Mouse (Mus musculus): Measurements from ENCODE around the gene Sbno2. TPM values are rescaled to one million over a fixed set of nuclear protein-coding genes. Genes with fewer than 3 reads are reported as not detected.

Sbno2 gene
- total RNA-seq, 2 experiments from 2014 or later, result 13.5 to 14.0 TPM

- no peak for DNase-seq
- intact Hi-C loops (cut with DNase I), result no loop called here
These were observed 91.8 kb downstream of the Sbno2 start for GRCm38 (mm10) chr10:80013609-80014008.

GRCm38 (mm10) chr10:80011740-80012139, 93.6 kb downstream of the Sbno2 start:
- intact Hi-C loops (cut with DNase I), result no loop called here
- no peak for DNase-seq

Other genes with a start within 250 kb of the Sbno2 start
- under 1 TPM in 1 of 2 experiments, not detected in 1; 0.29 TPM for gene Prtn3, start 231.1 kb downstream of the Sbno2 start, total RNA-seq (2021)
- gene Plppr3, start 230.9 kb downstream of the Sbno2 start, total RNA-seq (2021), result under 1 TPM; 0.20 to 0.29 TPM
- not detected for gene Elane, start 219.3 kb downstream of the Sbno2 start, total RNA-seq (2021)
- 10 to 100 TPM; 14.2 to 77.3 TPM for gene Cfd, start 214.7 kb downstream of the Sbno2 start, total RNA-seq (2021)
- gene Med16, start 196.6 kb downstream of the Sbno2 start, total RNA-seq (2021), result 10 to 100 TPM; 48.3 to 51.5 TPM
- not detected for gene Gm26602, start 194.7 kb downstream of the Sbno2 start, total RNA-seq (2021)
- gene Kiss1r, start 188.6 kb downstream of the Sbno2 start, total RNA-seq (2021), result under 1 TPM; 0.41 to 0.43 TPM
- gene R3hdm4, start 184.4 kb downstream of the Sbno2 start, total RNA-seq (2021), result 10 to 100 TPM; 81.8 to 93.4 TPM
- 1 to 10 TPM; 2.2 to 2.6 TPM for gene Arid3a, start 178.5 kb downstream of the Sbno2 start, total RNA-seq (2021)
- 10 to 100 TPM; 21.7 to 24.0 TPM for gene Wdr18, start 145.4 kb downstream of the Sbno2 start, total RNA-seq (2021)
- gene Grin3b, start 134.9 kb downstream of the Sbno2 start, total RNA-seq (2021), result under 1 TPM; 0.10 to 0.19 TPM
- 100 to 1,000 TPM; 124 to 125 TPM for gene Tmem259, start 121.2 kb downstream of the Sbno2 start, total RNA-seq (2021)
- 10 to 100 TPM; 36.2 to 45.9 TPM for gene Cnn2, start 117.0 kb downstream of the Sbno2 start, total RNA-seq (2021)
- gene Abca7, start 109.1 kb downstream of the Sbno2 start, total RNA-seq (2021), result 1 to 10 TPM; 7.0 to 8.5 TPM
- gene Arhgap45, start 88.9 kb downstream of the Sbno2 start, total RNA-seq (2021), result 10 to 100 TPM in 1 of 2 experiments, 1 to 10 TPM in 1; 4.9 to 11.3 TPM
- 10 to 100 TPM; 68.6 to 73.5 TPM for gene Polr2e, start 65.8 kb downstream of the Sbno2 start, total RNA-seq (2021)
- 100 to 1,000 TPM; 636 to 681 TPM for gene Gpx4, start 58.4 kb downstream of the Sbno2 start, total RNA-seq (2021)
- gene Stk11, start 10.2 kb upstream of the Sbno2 start, total RNA-seq (2021), result 100 to 1,000 TPM; 105 to 118 TPM
- 1,000 to 10,000 TPM; 1,168 to 1,183 TPM for gene Atp5d, start 33.1 kb upstream of the Sbno2 start, total RNA-seq (2021)
- gene Cbarp, start 35.3 kb upstream of the Sbno2 start, total RNA-seq (2021), result 1 to 10 TPM; 3.0 to 3.3 TPM
- 100 to 1,000 TPM; 158 to 178 TPM for gene Midn, start 42.7 kb upstream of the Sbno2 start, total RNA-seq (2021)
- 10 to 100 TPM; 40.4 to 64.3 TPM for gene Cirbp, start 60.4 kb upstream of the Sbno2 start, total RNA-seq (2021)
- 1 to 10 TPM; 3.8 to 4.7 TPM for gene 1600002K03Rik, start 67.4 kb upstream of the Sbno2 start, total RNA-seq (2021)
- 1 to 10 TPM; 1.1 to 1.4 TPM for gene Efna2, start 73.9 kb upstream of the Sbno2 start, total RNA-seq (2021)
- gene Mum1, start 120.9 kb upstream of the Sbno2 start, total RNA-seq (2021), result 10 to 100 TPM; 17.0 to 21.0 TPM
- gene Ndufs7, start 143.6 kb upstream of the Sbno2 start, total RNA-seq (2021), result 100 to 1,000 TPM; 728 to 743 TPM
- 10 to 100 TPM; 11.6 to 14.5 TPM for gene Gamt, start 155.4 kb upstream of the Sbno2 start, total RNA-seq (2021)
- gene Dazap1, start 155.9 kb upstream of the Sbno2 start, total RNA-seq (2021), result 10 to 100 TPM; 68.2 to 76.3 TPM
- gene Rps15, start 186.9 kb upstream of the Sbno2 start, total RNA-seq (2021), result 100 to 1,000 TPM; 652 to 716 TPM
- gene Apc2, start 190.4 kb upstream of the Sbno2 start, total RNA-seq (2021), result 1 to 10 TPM; 2.3 to 3.6 TPM
- gene 2310011J03Rik, start 215.0 kb upstream of the Sbno2 start, total RNA-seq (2021), result 10 to 100 TPM; 13.3 to 15.0 TPM
- 1 to 10 TPM; 1.0 to 1.7 TPM for gene Pcsk4, start 223.9 kb upstream of the Sbno2 start, total RNA-seq (2021)
- gene Reep6, start 224.4 kb upstream of the Sbno2 start, total RNA-seq (2021), result 1 to 10 TPM; 2.0 to 2.6 TPM
- gene Adamtsl5, start 242.8 kb upstream of the Sbno2 start, total RNA-seq (2021), result 10 to 100 TPM; 43.8 to 44.5 TPM

Data from heart, postnatal 14 days (tissue).